Mouse (Mus musculus): ENCODE results near the gene Mmachc.

- no peak for TF ChIP-seq GATA1 (IDR thresholded peaks at IDR 0.05; ENCODE audit: borderline replicate concordance, low read length)
- TF ChIP-seq FLI1 (IDR thresholded peaks at IDR 0.05; ENCODE audit: low read length), result no peak
These were observed 4.4 kb downstream of the Mmachc start for GRCm38 (mm10) chr4:116703804-116704203.

All from megakaryocyte, embryonic 14.5 days (primary cell).